Mouse (Mus musculus) kidney, postnatal 0 days (tissue): ENCODE data around the gene Natd1. TPM values are rescaled to one million over a fixed set of nuclear protein-coding genes. Genes with fewer than 3 reads are reported as not detected.

Source experiments
- ATAC-seq: fragments of 200-750 bp; cut with Nextera tagmentation; replicated peaks from 2 replicates; pipeline ENCODE4 v1.8.0; 2017; ENCODE audit warnings: low read depth, moderate number of reproducible peaks, moderate TSS enrichment, moderate library complexity; ENCODE audit not compliant: low FRiP score
- DNase-seq: peaks from one replicate; pipeline ENCODE4 v3.0.0-alpha.2; 2016; ENCODE audit warnings: low spot score
- H3K27ac ChIP-seq: fragments of 300-500 bp; sonication (generic); 2 replicates; pipeline ENCODE4 v1.5.1; 2014; ENCODE audit warnings: mild to moderate bottlenecking
- H3K27me3 ChIP-seq: fragments of 300-500 bp; sonication (generic); 2 replicates; pipeline ENCODE4 v1.6.1; 2014; ENCODE audit warnings: low read length, mixed read lengths; ENCODE audit not compliant: insufficient read depth
- H3K36me3 ChIP-seq: fragments of 300-500 bp; sonication (generic); 2 replicates; pipeline ENCODE4 v1.6.1; 2014; ENCODE audit warnings: low read length, mixed read lengths; ENCODE audit not compliant: insufficient read depth
- H3K4me1 ChIP-seq: fragments of 300-500 bp; sonication (generic); replicated peaks from 2 replicates; pipeline ENCODE4 v1.6.1; 2014; ENCODE audit warnings: antibody characterized with exemption, low read length, mixed read lengths; ENCODE audit not compliant: insufficient read depth
- H3K4me2 ChIP-seq: fragments of 300-500 bp; sonication (generic); 2 replicates; pipeline ENCODE4 v1.6.1; 2014; ENCODE audit warnings: mild to moderate bottlenecking, low read length, moderate library complexity, mixed read lengths
- H3K4me3 ChIP-seq: fragments of 300-500 bp; sonication (generic); replicated peaks from 2 replicates; pipeline ENCODE4 v1.5.1; 2014; ENCODE audit warnings: low read depth, low read length
- H3K9ac ChIP-seq: fragments of 300-500 bp; sonication (generic); 2 replicates; pipeline ENCODE4 v1.6.1; 2014; ENCODE audit warnings: low read depth, low read length
- H3K9me3 ChIP-seq: fragments of 300-500 bp; sonication (generic); replicated peaks from 2 replicates; pipeline ENCODE4 v1.6.1; 2016; ENCODE audit warnings: low read length, inconsistent platforms, mixed read lengths
- CTCF ChIP-seq: IDR thresholded peaks from 2 replicates; pipeline ENCODE4 v1.5.1; 2016; ENCODE audit warnings: antibody characterized with exemption, low read depth, mild to moderate bottlenecking, moderate library complexity
- WGBS: fragments of 180-500 bp; shearing (Covaris S2); extraction: QIAGEN DNeasy Blood & Tissue Kit; methylation state at CpG from one replicate; pipeline ENCODE4 v1.1.7; 2014; 5-methylcytosine and 5-hydroxymethylcytosine counted together
- polyA plus RNA-seq: library from polyadenylated mRNA; unstranded; fragments of >200 nt; fragmentation: Nextera tagmentation; extraction: Ambion mirVana; gene quantifications from 2 replicates; pipeline ENCODE4 v1.2.1, GENCODE M21; 2015

Natd1 gene
- polyA plus RNA-seq, 1 experiment from 2014 or later = 21.1 TPM

GRCm38 (mm10) chr11:60953803-60954202 is 39.3 kb upstream of the Natd1 start:
- H3K36me3 ChIP-seq = peaks cover 24% of the 10 kb centered on the region
- H3K4me1 ChIP-seq = no peaks in the 10 kb centered on the region
- H3K9ac ChIP-seq = 0 out of 2 replicates have a peak overlapping the region, but pooled peaks have one; percentile 13
- ATAC-seq = peak; percentile 97
- peak; percentile 95 for TF ChIP-seq CTCF
- no peak overlapping the region for H3K4me3 ChIP-seq
- no peaks in the 10 kb centered on the region for H3K27me3 ChIP-seq
- H3K9me3 ChIP-seq = no peaks in the 10 kb centered on the region
- WGBS = 4% methylated on average over 15 of the region's 15 CpGs
- DNase-seq = peak; percentile 97
- H3K27ac ChIP-seq = no peak overlapping the region
- H3K4me2 ChIP-seq = no peak overlapping the region

GRCm38 (mm10) chr11:60952986-60953385 is 38.4 kb upstream of the Natd1 start:
- Histone ChIP-seq H3K27me3 (no peaks in the 10 kb centered on the region), H3K9ac (no peak overlapping the region), H3K4me3 (no peak overlapping the region), H3K9me3 (no peaks in the 10 kb centered on the region), H3K4me2 (no peak overlapping the region), H3K36me3 (peaks cover 24% of the 10 kb centered on the region), H3K27ac (no peak overlapping the region), H3K4me1 (no peaks in the 10 kb centered on the region)
- DNase-seq = no peak
- no peak for TF ChIP-seq CTCF
- ATAC-seq = no peak
- WGBS = 92% methylated on average over 6 of the region's 6 CpGs

- H3K27me3 ChIP-seq = no peaks in the 10 kb centered on the region
- H3K9ac ChIP-seq = no peak overlapping the region
- ATAC-seq = no peak
- H3K27ac ChIP-seq = no peak overlapping the region
- H3K4me1 ChIP-seq = no peaks in the 10 kb centered on the region
- TF ChIP-seq CTCF = no peak
- H3K36me3 ChIP-seq = peaks cover 24% of the 10 kb centered on the region
- H3K4me2 ChIP-seq = no peak overlapping the region
- H3K4me3 ChIP-seq = no peak overlapping the region
- 82% methylated on average over 3 of the region's 3 CpGs for WGBS
- no peaks in the 10 kb centered on the region for H3K9me3 ChIP-seq
- no peak for DNase-seq
Observed at GRCm38 (mm10) chr11:60952362-60952761, 37.8 kb upstream of the Natd1 start.

- Histone ChIP-seq H3K4me1 (no peaks in the 10 kb centered on the region), H3K4me3 (no peak overlapping the region), H3K9me3 (no peaks in the 10 kb centered on the region), H3K27ac (no peak overlapping the region), H3K4me2 (no peak overlapping the region), H3K36me3 (peaks cover 26% of the 10 kb centered on the region), H3K9ac (no peak overlapping the region), H3K27me3 (no peaks in the 10 kb centered on the region)
- no peak for TF ChIP-seq CTCF
- WGBS = 92% methylated on average over 5 of the region's 5 CpGs
- no peak for ATAC-seq
- no peak for DNase-seq
Observed at GRCm38 (mm10) chr11:60951896-60952295, 37.3 kb upstream of the Natd1 start.

GRCm38 (mm10) chr11:60945003-60945402 is 30.5 kb upstream of the Natd1 start:
- Histone ChIP-seq H3K4me3 (no peak overlapping the region), H3K27me3 (no peaks in the 10 kb centered on the region), H3K4me2 (no peak overlapping the region), H3K9me3 (no peaks in the 10 kb centered on the region), H3K36me3 (peaks cover 50% of the 10 kb centered on the region), H3K27ac (no peak overlapping the region), H3K4me1 (peaks cover 22% of the 10 kb centered on the region), H3K9ac (no peak overlapping the region)
- DNase-seq = no peak
- WGBS = 86% methylated on average over 4 of the region's 4 CpGs
- no peak for TF ChIP-seq CTCF
- ATAC-seq = no peak

GRCm38 (mm10) chr11:60942263-60943015 is 27.9 kb upstream of the Natd1 start:
- WGBS = 81% methylated on average over 9 of the region's 9 CpGs
- Histone ChIP-seq H3K9ac (no peak overlapping the region), H3K27me3 (no peaks in the 10 kb centered on the region), H3K4me1 (peaks cover 27% of the 10 kb centered on the region), H3K27ac (peak overlapping the region; percentile 88), H3K9me3 (no peaks in the 10 kb centered on the region), H3K36me3 (peaks cover 42% of the 10 kb centered on the region), H3K4me2 (no peak overlapping the region), H3K4me3 (no peak overlapping the region)
- DNase-seq (no peak), ATAC-seq (0 out of 2 replicates have a peak, but pooled peaks have one; percentile 18)
- TF ChIP-seq CTCF = no peak

- no peak for TF ChIP-seq CTCF
- DNase-seq (peak; percentile 91), ATAC-seq (peak; percentile 84)
- H3K27ac ChIP-seq = peak overlapping the region; percentile 88
- H3K4me1 ChIP-seq = peaks cover 35% of the 10 kb centered on the region
- WGBS = 19% methylated on average over 9 of the region's 9 CpGs
- H3K27me3 ChIP-seq = no peaks in the 10 kb centered on the region
- peaks cover 35% of the 10 kb centered on the region for H3K36me3 ChIP-seq
- no peak overlapping the region for H3K4me3 ChIP-seq
- H3K9me3 ChIP-seq = no peaks in the 10 kb centered on the region
- H3K9ac ChIP-seq = no peak overlapping the region
- no peak overlapping the region for H3K4me2 ChIP-seq
Observed at GRCm38 (mm10) chr11:60941370-60941769, 26.8 kb upstream of the Natd1 start.
